In the genomic region with DNA sequence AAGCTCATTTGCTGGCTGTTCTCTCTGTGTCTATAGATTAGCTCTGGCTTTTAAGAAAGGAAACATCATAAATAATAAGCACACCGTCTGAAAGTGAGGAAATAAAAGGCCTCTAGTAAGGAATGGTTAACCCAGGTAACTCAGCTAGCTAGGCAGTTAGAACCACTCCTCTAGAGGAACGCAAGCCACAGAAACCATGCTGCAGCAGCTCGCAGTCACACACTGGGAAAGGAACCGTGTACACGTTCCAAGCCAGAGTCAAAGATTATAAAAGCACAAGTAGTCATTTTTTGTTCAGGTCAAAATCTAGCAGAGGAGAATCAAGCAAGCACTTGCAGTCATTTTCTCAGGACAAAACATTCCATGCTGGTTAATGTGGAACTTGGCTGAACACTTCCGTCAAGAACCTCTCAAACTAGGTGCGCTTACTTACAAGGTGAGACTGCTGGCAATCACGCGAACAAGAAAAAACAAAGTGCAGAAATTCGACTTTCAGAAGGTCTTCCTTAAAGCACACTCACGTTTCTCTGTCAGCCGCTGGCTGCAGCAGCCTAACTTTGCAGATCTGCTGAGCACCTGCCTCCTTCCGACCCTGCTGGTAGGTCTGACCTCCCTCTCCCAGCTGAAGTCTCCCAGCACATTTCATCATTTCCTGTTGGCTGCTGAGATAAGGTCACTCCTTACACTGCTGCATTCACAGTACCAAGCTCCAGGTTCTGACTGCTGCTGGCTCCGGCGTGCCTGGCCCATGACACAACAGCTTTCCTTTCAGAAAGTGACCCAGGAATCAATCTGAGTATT, we compare ENCODE assay signal across 8 mouse cellular contexts. TPM values are rescaled to one million over a fixed set of nuclear protein-coding genes. Genes with fewer than 3 reads are reported as not detected.
DNase-seq lines count a peak whose midpoint lies in the region; ATAC-seq and TF ChIP-seq lines count a peak whose summit lies in the region.

No protein-coding gene starts in this region.

- H3K27me3 ChIP-seq in lung, embryonic 14.5 days (ENCODE audit: insufficient read depth, low read length): no peaks in the 10 kb centered on the region
- no peaks in the 10 kb centered on the region for H3K27me3 ChIP-seq in thymus, adult 2 months (ENCODE audit: control insufficient read depth, insufficient read depth, low read length)
- no peaks in the 10 kb centered on the region for H3K27me3 ChIP-seq in midbrain, embryonic 10.5 days (ENCODE audit: low read depth, poor library complexity, severe bottlenecking)

- ATAC-seq in lung, embryonic 14.5 days (ENCODE audit: insufficient read depth): peak; percentile 62

- H3K4me1 ChIP-seq in lung, embryonic 14.5 days (ENCODE audit: insufficient read depth): peaks cover 15% of the 10 kb centered on the region
- peaks cover 12% of the 10 kb centered on the region for H3K4me1 ChIP-seq in thymus, adult 2 months (replicated peaks; ENCODE audit: control insufficient read depth, insufficient read depth, low read length)
- peaks cover 6% of the 10 kb centered on the region for H3K4me1 ChIP-seq in midbrain, embryonic 10.5 days

- no peaks in the 10 kb centered on the region for H3K9me3 ChIP-seq in lung, embryonic 14.5 days (ENCODE audit: low read depth, low read length)
- H3K9me3 ChIP-seq in midbrain, embryonic 10.5 days (replicated peaks): no peaks in the 10 kb centered on the region

- WGBS in lung, embryonic 14.5 days: 37% methylated on average over 15 of the region's 15 CpGs
- 13% methylated on average over 15 of the region's 15 CpGs for WGBS in thymus, adult 2 months
- 79% methylated on average over 15 of the region's 15 CpGs for WGBS in midbrain, embryonic 10.5 days

- peak overlapping the region; percentile 82 for H3K27ac ChIP-seq in lung, embryonic 14.5 days (ENCODE audit: low read depth)
- no peak overlapping the region for H3K27ac ChIP-seq in thymus, adult 2 months (ENCODE audit: control insufficient read depth, insufficient read depth, low read length)
- no peak overlapping the region for H3K27ac ChIP-seq in midbrain, embryonic 10.5 days (replicated peaks)

- DNase-seq in 416B (ENCODE audit: low read depth) (peak; percentile 93), R1 (ENCODE audit: low read depth, low spot score) (peak; percentile 60)
- DNase-seq in gastrocnemius, postnatal 10 days: peak; percentile 29
- peak; percentile 87 for DNase-seq in kidney, adult 11 months
- peak; percentile 56 for DNase-seq in lung, embryonic 14.5 days
- peak; percentile 16 for DNase-seq in thymus, adult 2 months
- DNase-seq in cerebellum, postnatal 10 days: no peak
- DNase-seq in midbrain, embryonic 10.5 days (ENCODE audit: low spot score): no peak

- no peak for TF ChIP-seq POLR2A in thymus, adult 2 months (IDR thresholded peaks at IDR 0.05; ENCODE audit: control insufficient read depth, extremely low read depth, insufficient read depth, low read length, poor library complexity)

- peak overlapping the region; percentile 45 for H3K4me2 ChIP-seq in lung, embryonic 14.5 days

- H3K36me3 ChIP-seq in lung, embryonic 14.5 days (ENCODE audit: insufficient read depth): no peaks in the 10 kb centered on the region
- no peaks in the 10 kb centered on the region for H3K36me3 ChIP-seq in thymus, adult 2 months (ENCODE audit: control insufficient read depth, insufficient read depth, low read length)
- H3K36me3 ChIP-seq in midbrain, embryonic 10.5 days: no peaks in the 10 kb centered on the region

- peak overlapping the region; percentile 13 for H3K4me3 ChIP-seq in lung, embryonic 14.5 days (ENCODE audit: low read depth, low read length)
- no peak overlapping the region for H3K4me3 ChIP-seq in thymus, adult 2 months (ENCODE audit: control insufficient read depth, insufficient read depth, low read length)
- no peak overlapping the region for H3K4me3 ChIP-seq in midbrain, embryonic 10.5 days

- TF ChIP-seq CTCF in lung, embryonic 14.5 days (IDR thresholded peaks at IDR 0.05; ENCODE audit: low read depth): no peak
- TF ChIP-seq CTCF in thymus, adult 2 months (IDR thresholded peaks at IDR 0.05; ENCODE audit: borderline replicate concordance, control insufficient read depth, extremely low read depth, insufficient read depth, low read length, poor library complexity): no peak

- peak overlapping the region; percentile 32 for H3K9ac ChIP-seq in lung, embryonic 14.5 days

RNA-seq across cellular contexts. Expression of gene Pacsin2, which starts 32.0 kb away (rescaled TPM):
- 10 to 100 TPM; 42.8 to 44.4 TPM for total RNA-seq in gastrocnemius, postnatal 10 days (2021)
- 62.3 and 63.8 TPM in 2 replicates for polyA plus RNA-seq in lung, embryonic 14.5 days (2014; fragmentation: Nextera tagmentation; extraction: Ambion mirVana)
- polyA plus RNA-seq in thymus, adult 2 months (2012; rRNA removed): 25.7 and 30.5 TPM in 2 replicates
- 55.6 TPM in 2 replicates for polyA plus RNA-seq in midbrain, embryonic 10.5 days (2016; fragmentation: Nextera tagmentation; extraction: Ambion mirVana)

Comparison
In these comparisons a context has a peak if more than half of its experiments do, and no peak if none do; other contexts are left out.
1. DNase-seq: peak in 416B (single experiment), R1 (single experiment), gastrocnemius, postnatal 10 days (single experiment), kidney, adult 11 months (single experiment), lung, embryonic 14.5 days (single experiment) and thymus, adult 2 months (single experiment); none in cerebellum, postnatal 10 days (0 of 2) and midbrain, embryonic 10.5 days (single experiment).